In genomic region chr1:134846295-134846988, GRCm38 (mm10) we compare ENCODE assay signal across 11 mouse cellular contexts.
DNase-seq lines count a peak whose midpoint lies in the region; ATAC-seq and TF ChIP-seq lines count a peak whose summit lies in the region.
"Had no signal": no experiment of that assay in that cellular context is flagged by ENCODE, and none has a peak within 500 bp of the region (broad histone marks: within the 10 kb centered on the region; RNA-seq: fewer than 3 reads in every experiment).

No protein-coding gene starts in this region.

- no peaks in the 10 kb centered on the region for H3K27me3 ChIP-seq in hindbrain, postnatal 0 days (ENCODE audit: insufficient read depth, low read length)

- H3K9ac ChIP-seq in hindbrain, postnatal 0 days (replicated peaks; ENCODE audit: low read length): 0 out of 2 replicates have a peak overlapping the region, but pooled peaks have one; percentile 18
- H3K9ac ChIP-seq: lung, embryonic 14.5 days had no signal

- peak in 1 of 2 experiments; percentile 24 for DNase-seq in left cerebral cortex, adult 2 months (ENCODE audit: extremely low spot score in 1 of 2, low spot score in 2 of 2)
- no peak for DNase-seq in left cerebral cortex, postnatal 36 days (ENCODE audit: low spot score in 2 of 2)
- peak; percentile 31 for DNase-seq in cerebellum, adult 8-10 months
- DNase-seq in heart, adult 18-20 months: peak; percentile 68 to 78
- DNase-seq in hindbrain, postnatal 0 days (ENCODE audit: low spot score): peak; percentile 40
- DNase-seq in frontal cortex, postnatal 25 days (ENCODE audit: low spot score in 2 of 2): no peak
- DNase-seq in kidney, postnatal 14 days: no peak
- DNase-seq: layer of hippocampus, postnatal 36 days; lung, embryonic 14.5 days had no signal

- H3K27ac ChIP-seq in left cerebral cortex, adult 2 months: peak overlapping the region; percentile 0; the same call in 1 of the 2 replicates
- H3K27ac ChIP-seq in hindbrain, postnatal 0 days: peak overlapping the region; percentile 27; the same call in 1 of the 2 replicates

- H3K4me2 ChIP-seq in hindbrain, postnatal 0 days (ENCODE audit: low read depth, low read length): no peak overlapping the region
- H3K4me2 ChIP-seq: lung, embryonic 14.5 days had no signal

- WGBS in hindbrain, postnatal 0 days: 65% methylated on average over 10 of the region's 10 CpGs

- H3K4me1 ChIP-seq in hindbrain, postnatal 0 days (ENCODE audit: insufficient read depth, low read length): peaks cover 5% of the 10 kb centered on the region; the same call in 1 of the 2 replicates

- no peak overlapping the region for H3K4me3 ChIP-seq in left cerebral cortex, adult 2 months
- no peak overlapping the region for H3K4me3 ChIP-seq in hindbrain, postnatal 0 days (ENCODE audit: low read length)

- no peak for TF ChIP-seq CTCF in left cerebral cortex, adult 2 months (IDR thresholded peaks at IDR 0.05)
- TF ChIP-seq CTCF in hindbrain, postnatal 0 days (IDR thresholded peaks at IDR 0.05; ENCODE audit: low read depth): no peak

- H3K36me3 ChIP-seq in hindbrain, postnatal 0 days (ENCODE audit: insufficient read depth, low read length): no peaks in the 10 kb centered on the region

- intact Hi-C loops in left cerebral cortex, adult 2 months (cut with DNase I): no loop called here
- intact Hi-C loops in left cerebral cortex, postnatal 36 days (cut with DNase I): no loop called here

- H3K9me3 ChIP-seq in hindbrain, postnatal 0 days (ENCODE audit: low read length): no peaks in the 10 kb centered on the region
- H3K9me3 ChIP-seq: G1E had no signal

- ATAC-seq in hindbrain, postnatal 0 days: peak; percentile 61
- no peak for ATAC-seq in CD4-positive, CD25-positive, alpha-beta regulatory T cell, adult 4 months

Comparison
In these comparisons a context has a peak if more than half of its experiments do, and no peak if none do; other contexts are left out.
1. DNase-seq: peak in cerebellum, adult 8-10 months (single experiment), heart, adult 18-20 months (2 of 2) and hindbrain, postnatal 0 days (single experiment); none in left cerebral cortex, postnatal 36 days (0 of 2), frontal cortex, postnatal 25 days (0 of 2) and kidney, postnatal 14 days (single experiment).